Mouse (Mus musculus): ENCODE measurements at regions not wholly inside any gene's neighbourhood (a gene's known extent, or its start where the extent isn't known, plus 50 kb on each side); places are given as distances from the start of the nearest gene placed in this dataset.

DNA sequence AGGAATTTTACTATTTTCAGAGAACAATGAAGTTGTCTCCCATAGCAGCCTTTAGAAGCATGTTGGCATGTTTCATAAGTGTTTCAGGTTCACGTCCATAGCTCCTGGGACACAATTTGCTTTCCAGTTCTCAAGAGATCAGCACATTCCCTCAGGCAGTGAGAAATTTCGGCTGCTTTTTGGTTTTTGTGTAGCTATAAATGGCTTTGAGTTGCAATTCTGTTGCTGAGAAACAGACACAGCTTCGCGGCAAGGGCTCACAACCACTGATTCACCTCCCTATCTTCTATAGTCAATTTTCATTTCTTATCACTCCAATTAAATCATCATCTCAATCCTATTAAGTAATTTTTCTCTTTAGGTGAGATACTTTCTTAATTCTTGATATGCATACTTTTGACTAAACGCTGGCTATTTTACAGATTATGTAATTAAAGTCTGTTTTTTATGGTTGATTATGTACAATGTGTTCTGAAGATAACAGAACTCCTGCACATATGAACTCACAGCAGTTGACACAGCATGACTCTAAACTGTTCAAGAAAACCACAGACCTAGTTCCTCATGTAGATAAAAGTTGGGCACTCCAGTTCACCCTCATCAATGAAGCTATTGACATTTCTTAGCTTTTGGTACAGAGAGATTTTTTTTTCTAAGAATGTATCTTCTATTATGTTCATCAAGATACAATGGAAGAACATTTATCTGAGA lies 694.1 kb upstream of the Gm21833 start:
- DNase-seq: peak in 1 of 2 experiments; percentile 25

DNA sequence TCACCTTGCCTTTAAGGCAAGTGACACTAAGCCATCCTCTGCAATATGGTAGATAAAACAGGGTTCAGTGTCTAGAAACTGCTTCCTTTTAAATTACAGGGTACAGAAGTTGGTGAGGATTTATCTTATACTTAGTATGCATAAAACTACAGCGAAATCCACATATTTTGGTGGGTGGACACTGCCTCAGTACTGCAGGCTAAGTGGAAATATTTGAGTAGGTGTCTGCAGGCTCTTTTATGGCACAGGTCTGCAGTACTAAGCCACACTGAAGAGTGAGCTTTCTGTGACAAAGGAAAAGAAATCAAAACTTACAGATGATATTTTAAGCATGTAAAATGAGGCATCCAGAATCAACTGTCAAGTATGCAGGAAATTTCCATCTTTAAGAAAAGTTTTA lies 692.9 kb upstream of the Gm21833 start:
- no peak for DNase-seq

DNA sequence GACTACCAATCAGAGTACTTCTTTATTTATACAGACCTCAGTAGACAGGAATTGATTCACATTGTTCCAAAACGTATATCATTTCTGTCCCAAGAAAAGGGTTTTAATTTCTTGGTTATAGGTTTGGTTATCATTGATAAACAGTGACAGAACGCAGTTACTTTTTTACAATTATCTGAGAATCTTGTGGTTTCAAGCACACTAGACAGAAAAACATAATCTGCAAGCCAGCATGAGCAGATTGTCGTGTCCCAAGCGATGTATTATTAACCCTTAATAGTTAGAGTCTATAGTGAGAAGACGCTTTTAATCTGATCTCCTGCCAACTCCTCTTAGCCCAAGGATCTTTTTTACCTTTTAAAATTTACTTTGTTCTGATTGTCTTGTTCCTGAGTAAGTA lies 645.4 kb upstream of the Gm21833 start:
- no peak for DNase-seq

- DNase-seq: no peak
Observed at GRCm38 (mm10) chr16:82232916-82233315, 595.3 kb upstream of the Gm21833 start.

- no peak for DNase-seq
Observed at GRCm38 (mm10) chr16:82243851-82244250, 584.3 kb upstream of the Gm21833 start.

Data from cerebellum, postnatal 14 days (tissue).